Mouse (Mus musculus): Measurements from ENCODE around the gene Wdr62.

DNA sequence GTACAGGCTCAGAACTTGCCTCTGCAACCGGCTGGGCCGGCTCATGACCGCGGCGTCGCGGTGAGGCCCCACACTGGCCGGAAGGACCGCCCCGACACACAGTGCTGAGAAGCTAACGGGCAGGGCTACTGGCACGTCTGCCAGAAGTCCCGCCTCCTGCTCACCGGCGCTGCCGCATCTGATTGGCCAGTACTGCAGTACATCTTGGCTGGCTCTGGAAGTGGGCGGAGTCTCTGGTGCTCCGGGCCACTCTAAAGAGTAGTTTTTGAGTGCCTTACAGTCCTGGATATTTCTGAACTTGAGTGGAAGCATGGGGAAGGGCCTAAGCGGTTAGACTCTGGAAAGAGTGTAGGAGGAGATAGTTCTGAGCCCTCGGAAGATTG lies 42.1 kb upstream of the Wdr62 start:
- TF ChIP-seq POLR2A (IDR thresholded peaks at IDR 0.05; ENCODE audit: extremely low read depth, insufficient read depth, low read length) (peak; percentile 92), CTCF (IDR thresholded peaks at IDR 0.05; ENCODE audit: low read depth, low read length) (no peak)

Data from liver, adult 2 months (tissue).